Mouse (Mus musculus): ENCODE results near the gene Polr3gl.

DNA sequence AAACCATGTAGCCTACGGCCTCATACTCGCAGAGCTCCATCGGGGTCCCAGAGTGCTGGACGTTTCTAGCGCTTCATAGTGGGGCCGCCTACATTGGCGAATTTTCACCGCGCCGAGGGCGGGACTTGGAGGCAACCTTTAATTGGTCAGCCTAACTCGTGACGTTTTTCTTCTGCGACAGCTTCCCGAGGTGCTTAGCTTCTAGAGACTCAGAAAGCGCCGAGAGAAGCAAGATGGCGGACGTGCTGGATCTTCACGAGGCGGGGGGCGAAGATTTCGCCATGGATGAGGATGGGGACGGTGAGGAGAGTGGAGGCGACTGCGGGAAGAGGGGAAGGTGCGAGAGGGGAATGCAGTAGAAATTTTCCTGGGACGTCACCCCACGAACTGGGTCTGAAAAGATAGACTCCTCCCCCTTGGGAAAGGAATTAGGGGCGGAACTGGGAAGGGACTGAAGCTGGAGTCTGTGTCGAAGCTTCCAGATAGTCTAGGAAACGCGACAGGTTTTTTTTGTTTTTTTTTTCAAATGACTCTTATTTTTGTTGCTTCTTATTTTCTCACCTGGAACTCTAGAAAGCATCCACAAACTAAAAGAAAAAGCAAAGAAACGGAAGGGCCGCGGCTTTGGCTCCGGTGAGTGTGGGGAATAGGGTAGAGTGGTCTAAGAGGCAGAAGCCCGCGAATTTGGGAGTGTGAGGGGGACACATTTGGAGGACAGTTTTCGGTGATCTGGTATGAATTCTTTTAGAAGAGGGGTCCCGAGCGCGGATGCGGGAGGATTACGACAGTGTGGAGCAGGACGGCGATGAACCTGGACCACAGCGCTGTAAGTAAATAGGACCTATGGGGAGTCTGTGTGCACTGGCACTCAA, 36.0 kb upstream of the Polr3gl start, which contains the start of gene Rbm8a:
- TF ChIP-seq GATA1 (IDR thresholded peaks at IDR 0.05; ENCODE audit: low read length) (no peak), TAL1 (IDR thresholded peaks at IDR 0.05; ENCODE audit: low read length) (no peak)
